Mouse (Mus musculus): ENCODE results near the gene Ano8. TPM values are rescaled to one million over a fixed set of nuclear protein-coding genes. Genes with fewer than 3 reads are reported as not detected.
A peak's percentile ranks its signal among the peaks of the same experiment; 100 is the strongest.

The Ano8 gene
- total RNA-seq, 2 experiments from 2014 or later = 14.0 to 15.1 TPM

GRCm38 (mm10) chr8:71498816-71499690, 13.3 kb upstream of the Ano8 start:
- DNase-seq = peak; percentile 43 to 71

- peak; percentile 56 to 67 for DNase-seq
These were observed 12.2 kb upstream of the Ano8 start for GRCm38 (mm10) chr8:71497881-71498501.

GRCm38 (mm10) chr8:71497077-71497645, 11.4 kb upstream of the Ano8 start:
- DNase-seq = no peak

DNA sequence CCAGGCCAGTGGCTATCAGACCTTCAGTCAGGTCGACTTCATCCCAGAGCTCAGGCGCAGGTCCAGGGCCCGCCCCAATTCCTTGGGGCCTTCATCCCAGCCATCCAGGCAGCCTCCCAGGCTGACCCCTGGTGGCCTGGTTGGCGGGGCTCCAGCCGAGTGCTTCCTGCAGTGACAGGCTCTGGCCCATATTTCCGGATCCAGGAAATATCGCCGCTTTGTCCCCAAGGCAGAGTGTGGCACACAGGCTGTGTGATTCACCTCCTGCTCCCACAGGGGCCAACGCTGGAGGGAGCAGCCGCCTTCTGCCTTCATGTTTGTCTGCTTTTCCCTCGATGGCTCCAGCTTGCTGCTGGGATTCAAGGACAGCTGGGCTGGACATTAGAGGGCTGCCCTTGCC, 10.7 kb upstream of the Ano8 start:
- DNase-seq = peak; percentile 99

DNA sequence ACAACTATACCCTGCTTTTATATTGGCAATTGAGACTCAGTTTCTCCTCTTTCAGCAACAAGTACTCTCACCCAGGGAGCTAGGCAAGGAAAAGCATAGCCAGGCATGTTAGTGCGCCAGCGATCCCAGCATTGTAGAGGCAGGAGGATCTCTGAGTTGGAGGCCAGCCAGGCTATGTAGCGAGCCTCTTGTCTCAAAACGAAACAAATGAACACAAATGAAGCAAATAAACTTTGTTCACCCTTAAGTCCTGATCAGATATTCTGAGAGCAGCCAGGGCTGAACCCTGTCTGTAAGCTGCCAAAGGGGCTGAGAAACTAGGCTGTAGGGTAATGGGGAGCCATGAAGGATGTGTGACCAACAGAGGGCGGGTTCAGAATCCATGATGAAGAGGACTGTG, 10.0 kb upstream of the Ano8 start:
- DNase-seq = no peak

DNA sequence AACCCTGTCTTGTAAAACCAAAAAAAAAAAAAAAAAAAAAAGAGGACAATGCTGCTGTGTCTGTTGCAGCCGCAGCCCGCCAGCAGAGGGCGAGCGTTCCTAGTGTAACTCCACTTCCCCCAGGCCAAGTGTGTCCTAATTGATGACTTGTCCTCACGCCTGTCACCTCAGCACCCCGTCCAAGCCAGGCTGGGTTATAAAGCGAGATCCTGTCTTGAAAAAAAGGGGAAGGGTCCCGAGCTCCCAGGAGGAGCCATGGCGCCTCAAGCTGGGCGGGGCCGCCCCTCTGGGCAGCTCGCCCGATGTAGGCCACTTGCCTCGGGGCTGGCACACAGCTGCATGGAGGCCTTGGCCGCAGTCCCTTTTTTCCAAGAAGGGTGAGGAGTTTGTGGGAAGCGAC, 9.3 kb upstream of the Ano8 start:
- peak; percentile 90 to 93 for DNase-seq

GRCm38 (mm10) chr8:71488454-71488853, 2.7 kb upstream of the Ano8 start:
- peak; percentile 86 to 87 for DNase-seq

DNA sequence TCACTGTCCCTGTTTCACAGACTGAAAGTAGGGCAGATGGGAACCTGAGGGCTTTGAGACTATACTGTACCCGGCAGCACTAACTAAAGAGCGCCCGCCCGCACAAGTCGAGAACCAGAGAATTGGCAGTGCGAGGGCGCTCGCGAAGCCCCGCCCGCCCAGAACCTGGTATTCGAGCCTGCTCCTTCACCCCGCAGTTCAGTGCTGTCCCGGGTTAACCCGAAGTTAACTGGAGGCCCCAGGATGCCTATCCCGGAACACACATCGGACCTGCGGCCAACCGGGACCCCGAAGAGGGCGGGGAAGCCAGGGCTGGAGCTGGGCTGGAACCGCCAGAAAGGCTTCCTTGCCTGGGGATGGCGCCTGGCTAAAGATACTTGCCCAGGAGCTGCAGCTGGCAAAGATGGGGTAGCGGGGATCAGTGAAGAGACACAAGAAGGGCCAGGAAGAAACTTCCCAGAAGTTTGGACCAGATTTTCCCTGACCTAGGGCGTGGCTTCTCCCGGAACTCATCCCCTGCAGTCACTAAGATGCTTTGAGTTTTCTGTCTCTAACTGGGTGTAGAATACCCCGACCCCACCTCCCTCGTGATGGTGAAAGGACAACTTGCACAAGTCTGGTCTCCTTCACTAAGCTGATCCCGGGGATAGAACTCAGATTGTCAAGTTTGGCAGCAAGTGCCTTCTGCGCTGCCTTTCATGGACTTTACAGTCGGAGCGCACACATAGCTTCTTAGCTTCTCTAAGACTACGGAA, 2.1 kb upstream of the Ano8 start, which contains the start of gene Gtpbp3:
Gene Gtpbp3 (plus strand): TSS at position 413 of the 755 bp plus-strand sequence.
- DNase-seq = peak; percentile 88 to 91

GRCm38 (mm10) chr8:71486136-71486529, 370 bp upstream of the Ano8 start:
- no peak for DNase-seq

DNA sequence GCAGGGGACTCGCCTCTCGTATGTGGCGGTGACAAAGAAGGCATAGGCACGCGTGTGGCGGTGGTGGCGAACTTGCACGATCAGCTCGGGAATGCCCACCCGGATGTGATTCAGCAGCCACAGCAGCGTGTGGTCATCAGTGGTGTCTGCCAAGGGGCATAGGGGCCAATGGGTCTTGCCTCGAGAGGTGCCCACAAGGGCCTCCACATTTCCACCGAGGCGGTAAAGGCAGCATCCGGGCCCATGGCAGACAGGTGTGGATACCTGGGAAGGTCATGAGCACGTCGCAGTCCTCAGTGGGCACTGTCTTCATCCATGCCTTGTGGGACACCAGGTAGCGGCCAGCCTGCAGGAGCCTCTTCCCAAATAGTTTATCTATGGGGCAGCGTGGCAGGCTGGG, 1.0 kb downstream of the Ano8 start:
- DNase-seq = no peak

- DNase-seq = peak; percentile 50 to 64
These were observed 1.8 kb downstream of the Ano8 start for GRCm38 (mm10) chr8:71483932-71484331.

- no peak for DNase-seq
These were observed 6.8 kb downstream of the Ano8 start for GRCm38 (mm10) chr8:71478943-71479342.

- DNase-seq = no peak
These were observed 8.4 kb downstream of the Ano8 start for GRCm38 (mm10) chr8:71477196-71477845.

- peak; percentile 90 to 94 for DNase-seq
These were observed 9.4 kb downstream of the Ano8 start for GRCm38 (mm10) chr8:71476099-71476940.

GRCm38 (mm10) chr8:71475702-71476075, 10.1 kb downstream of the Ano8 start:
- DNase-seq = no peak

- no peak for DNase-seq
These were observed 10.7 kb downstream of the Ano8 start for GRCm38 (mm10) chr8:71474785-71475701.

- no peak for DNase-seq
These were observed 11.4 kb downstream of the Ano8 start for GRCm38 (mm10) chr8:71474344-71474743.

GRCm38 (mm10) chr8:71472601-71473386, 13.0 kb downstream of the Ano8 start:
- DNase-seq = no peak

DNA sequence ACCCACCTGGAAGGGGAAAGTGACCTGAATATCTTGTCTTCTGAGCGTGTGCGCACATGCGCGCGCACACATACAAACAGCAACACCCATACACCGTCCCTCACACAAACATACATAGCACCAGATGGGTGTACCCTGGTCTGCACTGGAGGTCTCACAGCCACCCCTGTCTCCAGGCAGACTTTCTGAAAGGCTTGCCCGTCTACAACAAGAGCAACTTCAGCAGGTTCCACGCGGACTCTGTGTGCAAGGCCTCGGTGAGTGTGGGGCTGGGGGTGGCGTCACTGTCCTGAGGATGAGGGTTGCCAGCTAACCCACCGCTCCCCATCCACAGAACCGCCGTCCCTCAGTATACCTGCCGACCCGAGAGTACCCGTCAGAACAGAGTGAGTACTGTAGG, 13.9 kb downstream of the Ano8 start:
- DNase-seq = no peak

Data from adrenal gland, postnatal 36 days (tissue).